Mouse (Mus musculus) ovary, adult 10 weeks (tissue): Measurements from ENCODE around the gene Fstl1. TPM values are rescaled to one million over a fixed set of nuclear protein-coding genes. Genes with fewer than 3 reads are reported as not detected.

Source experiments
- polyA plus RNA-seq: library from polyadenylated mRNA; stranded (reverse); fragments of 350-450 nt; fragmentation: Illumina TruSeq; extraction: RNeasy Lipid Tissue Mini Kit (QIAGEN cat#74804); gene quantifications from one replicate; pipeline ENCODE4 v1.2.3, GENCODE M21; 2014

Gene Fstl1
- 108 TPM for polyA plus RNA-seq

DNA sequence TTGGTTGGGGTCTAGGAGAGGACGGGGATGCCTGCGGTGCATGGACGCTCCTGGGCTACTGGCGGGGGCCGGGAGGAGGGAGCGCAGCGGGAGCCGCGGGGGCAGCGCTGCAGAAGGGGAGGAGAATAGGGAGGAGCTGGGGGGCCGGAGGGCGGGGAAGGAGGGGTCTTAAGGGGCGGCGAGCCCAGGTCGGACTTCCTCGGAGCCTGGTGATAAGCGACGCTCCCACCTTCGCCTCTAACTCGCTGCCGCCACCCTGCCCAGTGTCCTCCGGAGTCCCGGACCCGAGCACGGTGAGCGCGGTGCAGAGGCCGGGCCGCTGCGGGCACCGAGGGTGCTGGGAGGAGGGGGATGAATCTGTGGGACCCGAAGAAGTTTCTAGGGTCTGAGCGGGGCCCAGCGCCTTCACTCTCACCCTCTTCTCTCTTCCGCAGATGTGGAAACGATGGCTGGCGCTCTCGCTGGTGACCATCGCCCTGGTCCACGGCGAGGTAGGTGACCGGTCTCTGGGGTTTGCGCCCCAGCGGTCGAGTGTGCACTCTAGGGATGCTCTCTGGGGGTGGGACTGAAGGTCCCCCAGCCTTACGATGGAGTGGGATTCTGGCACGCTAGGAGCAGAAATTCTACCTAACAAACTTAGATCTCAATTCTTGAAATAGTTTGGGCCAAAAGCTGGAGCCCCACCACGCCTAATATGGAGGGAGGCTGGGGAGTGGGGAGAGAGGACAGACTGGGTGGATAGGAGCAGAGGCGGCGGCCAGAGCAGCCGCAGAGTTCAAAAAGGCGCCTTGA lies at the start of gene Fstl1:
Fstl1 (plus strand) TSS at position 14 of the 792 bp plus-strand sequence.

DNA sequence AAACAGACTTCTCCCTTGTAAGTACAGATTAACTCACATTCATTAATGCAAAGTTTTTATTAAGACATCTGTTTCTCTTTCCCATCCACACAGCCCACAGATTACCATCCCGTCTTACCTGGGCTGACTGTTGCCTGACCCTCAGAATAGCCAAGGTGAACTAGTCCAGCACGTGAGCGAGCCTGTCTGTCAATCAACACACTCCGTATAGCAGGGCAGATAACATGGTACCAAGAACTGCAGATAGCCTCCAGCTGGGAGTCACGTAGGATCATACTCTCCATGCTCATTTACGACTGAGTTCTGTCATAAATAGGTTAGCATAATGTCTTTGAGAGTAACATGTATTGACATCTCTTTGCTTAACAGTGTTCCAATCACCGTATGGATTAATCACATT lies 84.4 kb downstream of the Fstl1 start, which contains the start of gene Gm36028:
Gm36028 (minus strand) TSS at position 118 of the 400 bp plus-strand sequence.

GRCm38 (mm10) chr16:37867791-37868505 lies 91.3 kb downstream of the Fstl1 start, which contains the start of gene Lrrc58:
Lrrc58 (plus strand) TSS chr16:37868389.

Other genes with a start within 250 kb of the Fstl1 start
- 32.0 TPM for gene Gtf2e1, start 237.1 kb upstream of the Fstl1 start, polyA plus RNA-seq
- gene Rabl3, start 237.0 kb upstream of the Fstl1 start, polyA plus RNA-seq, result 25.8 TPM
- not detected for gene Hgd, start 196.7 kb upstream of the Fstl1 start, polyA plus RNA-seq
- 213 TPM for gene Ndufb4, start 122.4 kb upstream of the Fstl1 start, polyA plus RNA-seq
- not detected for gene Gm36028, start 84.3 kb downstream of the Fstl1 start, polyA plus RNA-seq
- 112 TPM for gene Lrrc58, start 91.5 kb downstream of the Fstl1 start, polyA plus RNA-seq
- gene Gpr156, start 139.6 kb downstream of the Fstl1 start, polyA plus RNA-seq, result 0.11 TPM